Mouse (Mus musculus): Measurements from ENCODE around the gene Rnf11. TPM values are rescaled to one million over a fixed set of nuclear protein-coding genes. Genes with fewer than 3 reads are reported as not detected.

The Rnf11 gene
- polyA plus RNA-seq, 1 experiment from 2014 or later: 75.1 TPM

GRCm38 (mm10) chr4:109477454-109477853 is 7.1 kb downstream of the Rnf11 start:
- H3K36me3 ChIP-seq (ENCODE audit: control insufficient read depth, insufficient read depth, low read length): peaks cover 5% of the 10 kb centered on the region
- H3K27me3 ChIP-seq (replicated peaks; ENCODE audit: control insufficient read depth, insufficient read depth, low read length): no peaks in the 10 kb centered on the region
- no peak overlapping the region for H3K4me2 ChIP-seq (ENCODE audit: low read depth, low read length)
- H3K27ac ChIP-seq (replicated peaks; ENCODE audit: low read depth, low read length): no peak overlapping the region
- WGBS: 87% methylated on average over 3 of the region's 3 CpGs
- ATAC-seq (ENCODE audit: low read depth) (no peak), DNase-seq (ENCODE audit: low spot score) (no peak)
- H3K9ac ChIP-seq (ENCODE audit: low read depth, low read length): no peak overlapping the region
- peaks cover 7% of the 10 kb centered on the region for H3K4me1 ChIP-seq (ENCODE audit: control insufficient read depth, insufficient read depth, low read length)
- H3K4me3 ChIP-seq (ENCODE audit: low read depth, low read length): no peak overlapping the region
- no peaks in the 10 kb centered on the region for H3K9me3 ChIP-seq (ENCODE audit: control insufficient read depth, low read length)

GRCm38 (mm10) chr4:109476554-109477014 is 7.9 kb downstream of the Rnf11 start:
- peak overlapping the region; percentile 96 for H3K4me3 ChIP-seq (ENCODE audit: low read depth, low read length)
- peaks cover 13% of the 10 kb centered on the region for H3K36me3 ChIP-seq (ENCODE audit: control insufficient read depth, insufficient read depth, low read length)
- ATAC-seq (ENCODE audit: low read depth): peak; percentile 99
- no peaks in the 10 kb centered on the region for H3K27me3 ChIP-seq (replicated peaks; ENCODE audit: control insufficient read depth, insufficient read depth, low read length)
- no peaks in the 10 kb centered on the region for H3K9me3 ChIP-seq (ENCODE audit: control insufficient read depth, low read length)
- H3K9ac ChIP-seq (ENCODE audit: low read depth, low read length): peak overlapping the region; percentile 98
- peak overlapping the region; percentile 76 for H3K4me2 ChIP-seq (ENCODE audit: low read depth, low read length)
- WGBS: 0% methylated on average over 12 of the region's 39 CpGs
- peak; percentile 95 for DNase-seq (ENCODE audit: low spot score)
- peak overlapping the region; percentile 93 for H3K27ac ChIP-seq (replicated peaks; ENCODE audit: low read depth, low read length)
- H3K4me1 ChIP-seq (ENCODE audit: control insufficient read depth, insufficient read depth, low read length): peaks cover 7% of the 10 kb centered on the region

GRCm38 (mm10) chr4:109475577-109476553 is 8.7 kb downstream of the Rnf11 start:
- Histone ChIP-seq H3K9me3 (ENCODE audit: control insufficient read depth, low read length) (no peaks in the 10 kb centered on the region), H3K4me3 (ENCODE audit: low read depth, low read length) (peak overlapping the region; percentile 96), H3K27me3 (replicated peaks; ENCODE audit: control insufficient read depth, insufficient read depth, low read length) (no peaks in the 10 kb centered on the region), H3K9ac (ENCODE audit: low read depth, low read length) (peak overlapping the region; percentile 98), H3K4me1 (ENCODE audit: control insufficient read depth, insufficient read depth, low read length) (peaks cover 7% of the 10 kb centered on the region), H3K27ac (replicated peaks; ENCODE audit: low read depth, low read length) (peak overlapping the region; percentile 93), H3K4me2 (ENCODE audit: low read depth, low read length) (peak overlapping the region; percentile 76), H3K36me3 (ENCODE audit: control insufficient read depth, insufficient read depth, low read length) (peaks cover 13% of the 10 kb centered on the region)
- ATAC-seq (ENCODE audit: low read depth): peak; percentile 51
- DNase-seq (ENCODE audit: low spot score): peak; percentile 34
- WGBS: under 1% methylated on average over 15 of the region's 68 CpGs

GRCm38 (mm10) chr4:109475078-109475477 is 9.4 kb downstream of the Rnf11 start:
- Histone ChIP-seq H3K9ac (ENCODE audit: low read depth, low read length) (peak overlapping the region; percentile 98), H3K36me3 (ENCODE audit: control insufficient read depth, insufficient read depth, low read length) (peaks cover 13% of the 10 kb centered on the region), H3K4me3 (ENCODE audit: low read depth, low read length) (peak overlapping the region; percentile 96), H3K9me3 (ENCODE audit: control insufficient read depth, low read length) (no peaks in the 10 kb centered on the region), H3K4me1 (ENCODE audit: control insufficient read depth, insufficient read depth, low read length) (peaks cover 7% of the 10 kb centered on the region), H3K4me2 (ENCODE audit: low read depth, low read length) (peak overlapping the region; percentile 76), H3K27ac (replicated peaks; ENCODE audit: low read depth, low read length) (no peak overlapping the region), H3K27me3 (replicated peaks; ENCODE audit: control insufficient read depth, insufficient read depth, low read length) (no peaks in the 10 kb centered on the region)
- ATAC-seq (ENCODE audit: low read depth) (no peak), DNase-seq (ENCODE audit: low spot score) (no peak)
- WGBS: 50% methylated on average over 2 of the region's 2 CpGs

- WGBS: 89% methylated on average over 3 of the region's 3 CpGs
- no peak overlapping the region for H3K9ac ChIP-seq (ENCODE audit: low read depth, low read length)
- H3K9me3 ChIP-seq (ENCODE audit: control insufficient read depth, low read length): no peaks in the 10 kb centered on the region
- peaks cover 7% of the 10 kb centered on the region for H3K4me1 ChIP-seq (ENCODE audit: control insufficient read depth, insufficient read depth, low read length)
- peaks cover 13% of the 10 kb centered on the region for H3K36me3 ChIP-seq (ENCODE audit: control insufficient read depth, insufficient read depth, low read length)
- no peak overlapping the region for H3K4me2 ChIP-seq (ENCODE audit: low read depth, low read length)
- H3K4me3 ChIP-seq (ENCODE audit: low read depth, low read length): no peak overlapping the region
- no peak overlapping the region for H3K27ac ChIP-seq (replicated peaks; ENCODE audit: low read depth, low read length)
- no peaks in the 10 kb centered on the region for H3K27me3 ChIP-seq (replicated peaks; ENCODE audit: control insufficient read depth, insufficient read depth, low read length)
- DNase-seq (ENCODE audit: low spot score) (no peak), ATAC-seq (ENCODE audit: low read depth) (no peak)
These were observed 12.0 kb downstream of the Rnf11 start for GRCm38 (mm10) chr4:109472566-109472965.

GRCm38 (mm10) chr4:109471606-109472005 is 12.9 kb downstream of the Rnf11 start:
- Histone ChIP-seq H3K4me2 (ENCODE audit: low read depth, low read length) (no peak overlapping the region), H3K4me3 (ENCODE audit: low read depth, low read length) (no peak overlapping the region), H3K36me3 (ENCODE audit: control insufficient read depth, insufficient read depth, low read length) (peaks cover 13% of the 10 kb centered on the region), H3K9ac (ENCODE audit: low read depth, low read length) (no peak overlapping the region), H3K27me3 (replicated peaks; ENCODE audit: control insufficient read depth, insufficient read depth, low read length) (no peaks in the 10 kb centered on the region), H3K27ac (replicated peaks; ENCODE audit: low read depth, low read length) (no peak overlapping the region), H3K9me3 (ENCODE audit: control insufficient read depth, low read length) (no peaks in the 10 kb centered on the region), H3K4me1 (ENCODE audit: control insufficient read depth, insufficient read depth, low read length) (peaks cover 7% of the 10 kb centered on the region)
- ATAC-seq (ENCODE audit: low read depth): no peak
- no peak for DNase-seq (ENCODE audit: low spot score)

- Histone ChIP-seq H3K27me3 (replicated peaks; ENCODE audit: control insufficient read depth, insufficient read depth, low read length) (no peaks in the 10 kb centered on the region), H3K36me3 (ENCODE audit: control insufficient read depth, insufficient read depth, low read length) (peaks cover 11% of the 10 kb centered on the region), H3K4me2 (ENCODE audit: low read depth, low read length) (no peak overlapping the region), H3K4me3 (ENCODE audit: low read depth, low read length) (no peak overlapping the region), H3K27ac (replicated peaks; ENCODE audit: low read depth, low read length) (no peak overlapping the region), H3K4me1 (ENCODE audit: control insufficient read depth, insufficient read depth, low read length) (no peaks in the 10 kb centered on the region; the same call in 1 of the 2 replicates), H3K9me3 (ENCODE audit: control insufficient read depth, low read length) (no peaks in the 10 kb centered on the region), H3K9ac (ENCODE audit: low read depth, low read length) (no peak overlapping the region)
- DNase-seq (ENCODE audit: low spot score) (no peak), ATAC-seq (ENCODE audit: low read depth) (no peak)
These were observed 16.8 kb downstream of the Rnf11 start for GRCm38 (mm10) chr4:109467687-109468086.

GRCm38 (mm10) chr4:109463892-109464291 is 20.6 kb downstream of the Rnf11 start:
- H3K4me2 ChIP-seq (ENCODE audit: low read depth, low read length): no peak overlapping the region
- DNase-seq (ENCODE audit: low spot score) (no peak), ATAC-seq (ENCODE audit: low read depth) (no peak)
- H3K27me3 ChIP-seq (replicated peaks; ENCODE audit: control insufficient read depth, insufficient read depth, low read length): no peaks in the 10 kb centered on the region
- no peaks in the 10 kb centered on the region for H3K36me3 ChIP-seq (ENCODE audit: control insufficient read depth, insufficient read depth, low read length)
- no peak overlapping the region for H3K9ac ChIP-seq (ENCODE audit: low read depth, low read length)
- no peak overlapping the region for H3K27ac ChIP-seq (replicated peaks; ENCODE audit: low read depth, low read length)
- H3K4me3 ChIP-seq (ENCODE audit: low read depth, low read length): no peak overlapping the region
- peaks cover 16% of the 10 kb centered on the region for H3K4me1 ChIP-seq (ENCODE audit: control insufficient read depth, insufficient read depth, low read length)
- H3K9me3 ChIP-seq (ENCODE audit: control insufficient read depth, low read length): no peaks in the 10 kb centered on the region
